Mouse (Mus musculus): ENCODE results near the gene Fam198b. TPM values are rescaled to one million over a fixed set of nuclear protein-coding genes. Genes with fewer than 3 reads are reported as not detected.

Gene Fam198b
- polyA plus RNA-seq, 1 experiment, result 2.1 TPM

- Histone ChIP-seq H3K27me3 (ENCODE audit: control insufficient read depth, insufficient read depth, low read length) (no peaks in the 10 kb centered on the region), H3K4me1 (ENCODE audit: control insufficient read depth, insufficient read depth, insufficient read length) (no peaks in the 10 kb centered on the region), H3K27ac (ENCODE audit: insufficient read depth, low read length) (no peak overlapping the region), H3K36me3 (ENCODE audit: control insufficient read depth, insufficient read depth, low read length) (no peaks in the 10 kb centered on the region), H3K4me3 (ENCODE audit: extremely low read depth, insufficient read depth, insufficient read length) (no peak overlapping the region)
- WGBS, result 88% methylated on average over 7 of the region's 7 CpGs
- no peak for DNase-seq (ENCODE audit: low read depth in 1 of 2, low spot score in 2 of 2)
- TF ChIP-seq POLR2A (IDR thresholded peaks at IDR 0.05; ENCODE audit: low read depth, low read length) (no peak), CTCF (IDR thresholded peaks at IDR 0.05; ENCODE audit: extremely low read depth, insufficient read depth, insufficient read length, insufficient replicate concordance) (no peak)
These were observed 45.9 kb downstream of the Fam198b start for GRCm38 (mm10) chr3:79930141-79930744.

- H3K36me3 ChIP-seq (ENCODE audit: control insufficient read depth, insufficient read depth, low read length), result no peaks in the 10 kb centered on the region
- no peak overlapping the region for H3K27ac ChIP-seq (ENCODE audit: insufficient read depth, low read length)
- no peaks in the 10 kb centered on the region for H3K4me1 ChIP-seq (ENCODE audit: control insufficient read depth, insufficient read depth, insufficient read length)
- DNase-seq (ENCODE audit: low read depth in 1 of 2, low spot score in 2 of 2), result no peak
- H3K4me3 ChIP-seq (ENCODE audit: extremely low read depth, insufficient read depth, insufficient read length), result no peak overlapping the region
- WGBS, result 30% methylated on average over 6 of the region's 6 CpGs
- no peaks in the 10 kb centered on the region for H3K27me3 ChIP-seq (ENCODE audit: control insufficient read depth, insufficient read depth, low read length)
- TF ChIP-seq POLR2A (IDR thresholded peaks at IDR 0.05; ENCODE audit: low read depth, low read length) (no peak), CTCF (IDR thresholded peaks at IDR 0.05; ENCODE audit: extremely low read depth, insufficient read depth, insufficient read length, insufficient replicate concordance) (no peak)
These were observed 51.9 kb downstream of the Fam198b start for GRCm38 (mm10) chr3:79936213-79936612.

GRCm38 (mm10) chr3:79936730-79937447, 52.6 kb downstream of the Fam198b start:
- Histone ChIP-seq H3K4me3 (ENCODE audit: extremely low read depth, insufficient read depth, insufficient read length) (no peak overlapping the region), H3K27me3 (ENCODE audit: control insufficient read depth, insufficient read depth, low read length) (no peaks in the 10 kb centered on the region), H3K27ac (ENCODE audit: insufficient read depth, low read length) (no peak overlapping the region), H3K4me1 (ENCODE audit: control insufficient read depth, insufficient read depth, insufficient read length) (no peaks in the 10 kb centered on the region), H3K36me3 (ENCODE audit: control insufficient read depth, insufficient read depth, low read length) (no peaks in the 10 kb centered on the region)
- DNase-seq (ENCODE audit: low read depth in 1 of 2, low spot score in 2 of 2), result no peak
- no peak for TF ChIP-seq POLR2A (IDR thresholded peaks at IDR 0.05; ENCODE audit: low read depth, low read length)
- no peak for TF ChIP-seq CTCF (IDR thresholded peaks at IDR 0.05; ENCODE audit: extremely low read depth, insufficient read depth, insufficient read length, insufficient replicate concordance)
- WGBS, result 75% methylated on average over 3 of the region's 3 CpGs

GRCm38 (mm10) chr3:79947736-79948135, 63.4 kb downstream of the Fam198b start:
- TF ChIP-seq POLR2A (IDR thresholded peaks at IDR 0.05; ENCODE audit: low read depth, low read length) (no peak), CTCF (IDR thresholded peaks at IDR 0.05; ENCODE audit: extremely low read depth, insufficient read depth, insufficient read length, insufficient replicate concordance) (no peak)
- Histone ChIP-seq H3K4me3 (ENCODE audit: extremely low read depth, insufficient read depth, insufficient read length) (no peak overlapping the region), H3K36me3 (ENCODE audit: control insufficient read depth, insufficient read depth, low read length) (no peaks in the 10 kb centered on the region), H3K27me3 (ENCODE audit: control insufficient read depth, insufficient read depth, low read length) (no peaks in the 10 kb centered on the region), H3K4me1 (ENCODE audit: control insufficient read depth, insufficient read depth, insufficient read length) (no peaks in the 10 kb centered on the region), H3K27ac (ENCODE audit: insufficient read depth, low read length) (no peak overlapping the region)
- no peak for DNase-seq (ENCODE audit: low read depth in 1 of 2, low spot score in 2 of 2)
- WGBS, result 87% methylated on average over 1 of the region's 1 CpGs

- no peaks in the 10 kb centered on the region for H3K4me1 ChIP-seq (ENCODE audit: control insufficient read depth, insufficient read depth, insufficient read length)
- H3K27me3 ChIP-seq (ENCODE audit: control insufficient read depth, insufficient read depth, low read length), result no peaks in the 10 kb centered on the region
- no peaks in the 10 kb centered on the region for H3K36me3 ChIP-seq (ENCODE audit: control insufficient read depth, insufficient read depth, low read length)
- 82% methylated on average over 2 of the region's 2 CpGs for WGBS
- no peak for TF ChIP-seq CTCF (IDR thresholded peaks at IDR 0.05; ENCODE audit: extremely low read depth, insufficient read depth, insufficient read length, insufficient replicate concordance)
- TF ChIP-seq POLR2A (IDR thresholded peaks at IDR 0.05; ENCODE audit: low read depth, low read length), result no peak
- DNase-seq (ENCODE audit: low read depth in 1 of 2, low spot score in 2 of 2), result no peak
- H3K27ac ChIP-seq (ENCODE audit: insufficient read depth, low read length), result no peak overlapping the region
- H3K4me3 ChIP-seq (ENCODE audit: extremely low read depth, insufficient read depth, insufficient read length), result no peak overlapping the region
These were observed 63.8 kb downstream of the Fam198b start for GRCm38 (mm10) chr3:79948151-79948550.

GRCm38 (mm10) chr3:79953164-79953759, 68.9 kb downstream of the Fam198b start:
- DNase-seq (ENCODE audit: low read depth in 1 of 2, low spot score in 2 of 2), result no peak
- TF ChIP-seq POLR2A (IDR thresholded peaks at IDR 0.05; ENCODE audit: low read depth, low read length), result no peak
- TF ChIP-seq CTCF (IDR thresholded peaks at IDR 0.05; ENCODE audit: extremely low read depth, insufficient read depth, insufficient read length, insufficient replicate concordance), result no peak
- 84% methylated on average over 2 of the region's 2 CpGs for WGBS

GRCm38 (mm10) chr3:79955262-79955661, 70.9 kb downstream of the Fam198b start:
- WGBS, result 85% methylated on average over 3 of the region's 3 CpGs
- Histone ChIP-seq H3K4me3 (ENCODE audit: extremely low read depth, insufficient read depth, insufficient read length) (no peak overlapping the region), H3K27ac (ENCODE audit: insufficient read depth, low read length) (no peak overlapping the region), H3K36me3 (ENCODE audit: control insufficient read depth, insufficient read depth, low read length) (no peaks in the 10 kb centered on the region), H3K4me1 (ENCODE audit: control insufficient read depth, insufficient read depth, insufficient read length) (no peaks in the 10 kb centered on the region), H3K27me3 (ENCODE audit: control insufficient read depth, insufficient read depth, low read length) (no peaks in the 10 kb centered on the region)
- TF ChIP-seq POLR2A (IDR thresholded peaks at IDR 0.05; ENCODE audit: low read depth, low read length), result no peak
- no peak for TF ChIP-seq CTCF (IDR thresholded peaks at IDR 0.05; ENCODE audit: extremely low read depth, insufficient read depth, insufficient read length, insufficient replicate concordance)
- DNase-seq (ENCODE audit: low read depth in 1 of 2, low spot score in 2 of 2), result no peak

More at GRCm38 (mm10) chr3:79953164-79953759, 68.9 kb downstream of the Fam198b start:
- no peak overlapping the region for H3K27ac ChIP-seq (ENCODE audit: insufficient read depth, low read length)
- H3K4me1 ChIP-seq (ENCODE audit: control insufficient read depth, insufficient read depth, insufficient read length), result no peaks in the 10 kb centered on the region
- no peaks in the 10 kb centered on the region for H3K36me3 ChIP-seq (ENCODE audit: control insufficient read depth, insufficient read depth, low read length)
- H3K27me3 ChIP-seq (ENCODE audit: control insufficient read depth, insufficient read depth, low read length), result no peaks in the 10 kb centered on the region
- H3K4me3 ChIP-seq (ENCODE audit: extremely low read depth, insufficient read depth, insufficient read length), result no peak overlapping the region

Data from spleen, adult 2 months (tissue).